Mouse (Mus musculus): Measurements from ENCODE around the gene Vkorc1l1.

GRCm38 (mm10) chr5:129909591-129909990, 32.2 kb upstream of the Vkorc1l1 start:
- TF ChIP-seq GATA1 (IDR thresholded peaks at IDR 0.05; ENCODE audit: borderline replicate concordance, low read length) (no peak), CTCF (IDR thresholded peaks at IDR 0.05; ENCODE audit: low read depth, low read length) (no peak), TAL1 (conservative IDR thresholded peaks at IDR 0.05; ENCODE audit: low read depth, low read length) (no peak)

All from G1E (cell line).